Mouse (Mus musculus): Measurements from ENCODE around the gene Ccdc183. TPM values are rescaled to one million over a fixed set of nuclear protein-coding genes. Genes with fewer than 3 reads are reported as not detected.

Ccdc183 gene
- not detected in 2 replicates for total RNA-seq (2017)

DNA sequence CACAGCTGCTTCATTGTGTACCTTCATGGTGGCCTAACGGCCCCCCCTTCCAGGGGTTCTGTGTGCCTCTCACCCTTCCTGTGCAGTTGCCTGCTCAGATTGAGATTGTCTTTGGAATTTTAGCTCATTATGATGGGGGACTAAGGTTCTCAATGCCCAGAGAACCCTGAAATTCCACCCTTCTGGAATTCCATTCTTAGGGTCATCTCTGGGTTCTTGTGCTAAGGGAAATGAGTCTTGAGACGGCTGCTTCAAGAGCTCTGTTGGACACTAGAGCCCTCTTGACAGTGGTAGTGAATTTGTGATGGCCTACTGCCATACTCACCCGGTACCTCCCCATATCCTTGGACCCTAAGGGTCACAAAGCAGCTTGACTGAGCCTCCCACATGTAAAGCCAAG lies at the start of gene Ccdc183:
Ccdc183 (minus strand) TSS at position 101 of the 400 bp plus-strand sequence.
- ATAC-seq (replicated peaks; ENCODE audit: low read depth, poor library complexity, severe bottlenecking) = no peak

DNA sequence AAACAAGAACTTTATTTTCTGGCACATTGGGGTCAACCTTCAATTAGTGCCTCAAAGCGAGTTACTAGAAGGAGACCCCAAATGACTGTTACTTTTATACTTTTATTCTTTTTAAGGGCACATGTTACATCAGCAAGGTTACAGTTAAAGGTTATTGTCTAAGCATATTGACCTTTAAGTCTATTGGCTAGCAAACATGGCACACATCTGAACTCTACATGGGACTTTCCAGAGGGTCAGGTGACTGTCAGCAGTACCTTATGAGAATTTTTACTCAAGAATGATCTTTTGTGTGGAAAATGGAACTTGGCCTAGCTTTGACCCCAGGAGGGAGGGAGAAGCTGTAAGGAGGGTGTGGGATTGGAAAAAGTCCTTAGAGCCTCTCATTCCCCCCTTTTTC lies 49.0 kb upstream of the Ccdc183 start:
- ATAC-seq (replicated peaks; ENCODE audit: low read depth, poor library complexity, severe bottlenecking) = no peak

DNA sequence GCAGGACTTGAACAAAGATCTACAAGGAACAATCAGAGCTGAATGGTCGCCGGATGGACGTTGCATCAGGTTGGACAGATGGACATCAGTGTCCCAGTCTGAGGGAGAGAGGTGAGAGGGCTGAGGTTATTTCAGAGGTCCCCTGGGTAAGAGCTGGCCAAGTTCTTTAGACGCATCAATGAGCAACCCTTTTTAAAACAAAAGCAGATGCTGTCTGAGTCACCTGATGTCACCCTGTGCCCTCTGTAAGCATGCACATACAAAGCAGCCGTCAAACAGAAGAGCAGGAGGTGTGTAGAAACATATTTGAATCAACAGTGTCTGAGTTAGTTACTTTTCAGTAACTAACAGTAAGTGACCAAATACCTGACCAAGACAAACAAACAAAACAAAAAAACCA lies 46.6 kb upstream of the Ccdc183 start:
- ATAC-seq (replicated peaks; ENCODE audit: low read depth, poor library complexity, severe bottlenecking) = no peak

DNA sequence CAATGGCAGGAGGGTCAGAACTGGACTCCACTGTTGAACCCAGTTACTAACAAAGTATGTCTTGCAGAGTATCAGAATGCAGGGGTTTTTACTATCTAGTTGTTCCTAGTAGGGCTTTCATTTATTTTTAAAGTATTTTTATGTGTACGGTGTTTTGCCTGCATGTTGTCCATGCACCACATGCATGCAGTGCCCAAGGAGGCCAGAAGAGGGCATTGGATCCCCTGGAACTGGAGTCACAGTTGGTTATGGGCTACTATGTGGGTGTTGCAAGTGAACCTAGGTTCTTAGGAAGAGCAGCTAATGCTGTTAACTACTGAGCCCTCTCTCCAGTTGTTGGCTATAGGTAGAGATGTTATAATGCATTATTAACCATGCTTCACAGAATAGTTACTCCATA lies 46.0 kb upstream of the Ccdc183 start:
- peak; percentile 63 for ATAC-seq (replicated peaks; ENCODE audit: low read depth, poor library complexity, severe bottlenecking)

DNA sequence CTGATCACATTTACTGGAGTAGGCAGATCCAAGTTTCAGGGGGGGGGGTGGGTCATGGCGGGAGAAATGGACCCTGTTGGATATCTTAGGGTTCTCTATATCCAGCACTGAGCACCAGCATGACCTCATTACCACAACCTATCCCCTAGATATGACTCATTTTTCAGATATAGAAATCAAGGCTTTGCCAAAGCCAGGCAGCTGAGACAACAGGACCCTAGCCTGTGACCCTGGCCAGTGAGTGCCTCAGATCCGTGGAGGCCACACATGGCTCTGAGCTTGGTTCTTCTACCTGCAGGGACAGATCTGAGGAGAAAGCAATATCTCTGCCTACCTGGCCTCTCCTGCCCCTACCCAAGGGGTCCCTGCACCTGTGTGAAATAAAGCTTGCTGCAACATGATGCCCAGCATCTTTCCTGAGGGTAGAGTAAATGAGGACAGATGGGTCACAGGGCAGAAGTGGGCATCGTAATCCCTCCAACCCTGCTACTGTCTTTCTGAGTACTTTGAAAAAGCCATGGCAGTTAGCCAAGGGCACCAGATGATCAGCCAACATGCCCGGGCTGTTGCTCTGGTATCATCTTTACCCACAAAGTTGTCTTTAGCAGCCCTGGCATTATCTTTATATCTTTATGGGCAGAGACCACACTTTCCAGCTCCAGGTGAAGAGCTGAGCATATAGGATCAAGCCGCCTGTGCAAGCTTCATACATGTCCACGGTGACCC lies 43.9 kb upstream of the Ccdc183 start:
- no peak for ATAC-seq (replicated peaks; ENCODE audit: low read depth, poor library complexity, severe bottlenecking)

DNA sequence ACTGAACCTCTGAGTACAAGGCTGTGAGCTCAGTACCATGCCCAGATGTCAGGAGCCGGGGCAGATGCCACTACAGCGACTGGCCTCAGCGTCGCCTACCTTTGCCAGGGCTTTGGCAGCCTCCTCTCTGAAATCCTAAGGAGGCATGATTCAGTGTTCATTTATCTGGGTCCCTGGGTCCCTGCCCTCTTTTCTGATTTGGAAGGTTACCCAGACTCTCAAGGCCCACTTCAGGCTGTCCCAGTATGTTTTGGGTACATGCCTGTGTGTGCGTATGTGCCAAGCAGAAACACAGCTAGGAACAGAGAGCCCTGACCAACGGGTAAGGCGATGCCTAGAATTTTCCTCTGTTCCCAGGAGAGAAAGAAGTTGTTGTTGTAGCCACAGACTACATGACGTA lies 42.8 kb upstream of the Ccdc183 start:
- no peak for ATAC-seq (replicated peaks; ENCODE audit: low read depth, poor library complexity, severe bottlenecking)

DNA sequence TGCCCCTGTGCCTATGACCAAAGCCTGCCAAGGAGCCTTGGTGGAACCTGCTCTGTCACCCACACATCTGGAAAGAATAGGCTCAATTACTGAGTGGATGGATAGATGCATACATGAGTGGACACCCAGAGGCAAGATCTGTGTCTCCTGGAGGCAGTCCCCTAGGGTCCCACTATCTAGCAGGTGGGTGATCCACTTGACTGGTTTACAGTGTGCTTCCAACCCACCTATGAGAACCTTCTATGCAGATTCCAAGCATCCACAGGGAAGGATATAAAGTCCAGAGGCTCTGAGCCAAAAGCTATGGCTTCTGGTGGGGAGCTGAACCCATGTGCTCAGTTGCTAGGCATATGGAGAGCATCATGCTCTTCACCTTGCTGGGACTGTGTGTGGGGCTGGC lies 40.2 kb upstream of the Ccdc183 start, which contains the start of gene Lcn5:
Lcn5 (plus strand) TSS at position 301 of the 400 bp plus-strand sequence.
- no peak for ATAC-seq (replicated peaks; ENCODE audit: low read depth, poor library complexity, severe bottlenecking)

DNA sequence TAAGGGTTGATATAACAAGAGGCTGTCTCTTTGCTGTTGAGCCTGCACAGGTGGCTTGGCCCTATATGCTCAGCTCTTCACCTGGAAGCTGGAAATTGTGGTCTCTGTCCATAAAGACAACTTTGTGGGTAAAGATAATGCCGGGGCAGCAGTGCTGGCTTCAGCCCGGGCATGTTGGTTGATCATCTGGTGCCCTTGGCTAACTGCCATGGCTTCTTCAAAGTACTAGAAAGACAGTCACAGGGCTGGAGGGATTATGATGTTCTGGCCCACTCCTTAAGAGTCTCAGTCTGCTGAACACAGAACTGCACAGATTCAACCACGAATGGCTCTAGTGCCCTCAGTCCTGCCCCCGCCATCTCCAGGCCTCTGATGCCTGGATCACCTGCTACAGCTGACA lies 39.8 kb upstream of the Ccdc183 start:
- ATAC-seq (replicated peaks; ENCODE audit: low read depth, poor library complexity, severe bottlenecking) = no peak

DNA sequence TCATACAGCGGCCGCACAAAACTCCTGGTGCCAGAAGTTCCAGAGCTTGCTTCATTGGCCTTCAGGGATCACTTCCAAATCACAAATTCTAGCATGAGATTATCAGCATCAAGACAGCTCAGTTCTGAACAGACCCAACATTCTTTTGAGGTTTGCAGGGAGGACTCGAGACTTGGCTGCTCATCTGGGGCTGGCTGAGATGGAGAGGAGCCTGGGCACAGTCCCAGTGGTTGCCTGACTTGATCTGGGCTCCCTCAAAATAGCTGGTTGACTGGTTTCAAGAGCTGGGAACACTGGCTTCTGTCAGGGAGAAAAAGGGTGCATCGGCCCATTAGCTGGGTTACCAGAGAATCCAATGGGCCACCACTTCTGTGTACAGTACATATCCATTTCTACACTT lies 39.2 kb upstream of the Ccdc183 start:
- no peak for ATAC-seq (replicated peaks; ENCODE audit: low read depth, poor library complexity, severe bottlenecking)

DNA sequence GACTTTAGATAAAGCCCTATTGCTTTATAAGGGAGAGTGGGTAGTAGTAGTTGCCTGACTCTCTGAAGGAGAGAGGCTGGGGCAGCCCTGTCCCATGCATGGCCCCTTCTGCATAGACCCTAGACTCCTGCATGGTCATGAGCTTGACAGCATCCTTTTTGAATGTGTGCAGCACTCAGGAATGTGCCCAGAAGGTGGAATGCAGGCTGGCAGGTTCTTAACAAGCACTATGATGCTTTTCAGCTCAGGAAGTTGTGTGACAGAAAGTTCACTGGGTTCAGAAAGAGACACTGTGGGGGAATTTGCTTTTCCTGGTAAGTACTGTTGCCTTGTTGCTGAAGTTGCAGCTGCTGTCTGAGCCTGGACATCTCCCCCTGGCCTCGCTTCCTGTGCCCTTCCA lies 37.0 kb upstream of the Ccdc183 start:
- no peak for ATAC-seq (replicated peaks; ENCODE audit: low read depth, poor library complexity, severe bottlenecking)

DNA sequence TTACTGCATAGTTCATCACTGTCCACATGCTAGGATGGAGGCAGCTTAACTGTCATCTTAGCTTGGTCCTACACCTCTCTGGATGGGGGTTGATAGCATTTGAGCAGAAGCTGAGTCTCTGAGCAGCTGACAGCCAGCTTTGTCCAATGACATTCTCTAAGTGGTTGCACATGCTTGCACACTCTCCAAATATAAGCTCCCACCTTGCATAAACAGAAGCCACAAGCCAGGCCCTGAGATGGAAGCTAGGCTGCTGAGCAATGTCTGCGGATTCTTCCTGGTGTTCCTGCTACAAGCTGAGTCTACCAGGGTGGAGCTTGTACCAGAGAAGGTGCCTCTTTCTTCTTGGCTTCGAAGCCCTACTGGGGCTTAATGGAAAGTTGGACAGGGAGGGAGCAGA lies 35.4 kb upstream of the Ccdc183 start, which contains the start of gene Lcn8:
Lcn8 (plus strand) TSS at position 219 of the 400 bp plus-strand sequence.
- ATAC-seq (replicated peaks; ENCODE audit: low read depth, poor library complexity, severe bottlenecking) = no peak

DNA sequence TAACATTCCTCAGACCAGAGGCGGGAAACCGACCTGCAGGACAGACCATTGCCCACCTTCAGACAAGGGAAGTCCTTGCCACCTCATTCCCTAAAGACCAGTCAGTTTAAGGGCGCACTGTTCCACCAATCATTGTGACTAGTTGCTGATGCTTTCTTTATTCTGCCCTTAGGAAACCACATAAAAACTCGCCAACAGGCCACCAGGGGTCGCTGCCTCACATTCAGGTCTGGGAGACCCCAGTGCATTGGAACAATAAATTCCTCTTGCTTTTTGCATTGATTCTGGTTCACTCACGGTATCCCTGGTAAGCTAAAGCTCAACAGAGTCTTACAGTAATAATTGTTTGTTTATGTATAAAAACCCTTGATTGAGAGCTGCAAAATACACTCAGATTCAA lies 22.4 kb upstream of the Ccdc183 start:
- no peak for ATAC-seq (replicated peaks; ENCODE audit: low read depth, poor library complexity, severe bottlenecking)

DNA sequence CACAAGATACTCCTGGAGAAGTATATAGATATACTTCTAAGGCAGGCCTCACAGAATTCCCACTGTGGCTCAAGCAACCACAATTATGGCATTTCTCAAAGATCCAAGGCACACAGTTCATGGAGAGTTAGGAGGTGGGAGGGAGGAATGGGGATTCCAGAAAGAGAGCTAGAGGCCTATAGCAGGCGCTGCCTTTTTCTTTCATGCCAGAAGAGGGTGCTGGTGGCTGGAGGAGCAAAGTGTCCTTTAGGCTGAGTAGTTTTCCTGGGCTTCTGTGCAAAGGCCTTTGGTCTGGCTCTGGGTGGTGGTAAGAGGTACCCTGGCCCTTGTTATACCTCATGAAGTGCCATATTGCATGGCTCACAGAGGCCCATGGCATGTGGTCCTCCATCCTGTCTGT lies 16.6 kb upstream of the Ccdc183 start:
- ATAC-seq (replicated peaks; ENCODE audit: low read depth, poor library complexity, severe bottlenecking) = no peak

DNA sequence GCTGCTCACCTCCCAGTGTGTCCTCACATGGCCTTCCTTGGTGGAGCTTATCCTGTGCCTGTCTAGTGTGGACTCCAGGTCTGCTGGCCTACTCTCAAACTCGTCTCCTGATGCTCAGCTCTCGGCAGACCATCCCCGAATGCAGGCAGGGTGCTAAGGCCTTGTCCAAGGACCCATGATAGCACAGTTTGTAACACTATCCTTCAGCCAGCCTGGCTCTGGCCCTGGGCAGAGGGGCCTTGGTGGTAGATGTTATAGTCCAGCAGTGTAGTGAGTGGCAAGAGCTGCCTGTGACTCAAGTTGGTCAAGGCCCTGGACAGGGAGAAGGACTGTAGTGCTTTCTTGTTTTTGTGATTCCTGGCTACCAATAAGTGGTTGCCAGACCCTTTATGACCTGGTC lies 16.1 kb upstream of the Ccdc183 start:
- ATAC-seq (replicated peaks; ENCODE audit: low read depth, poor library complexity, severe bottlenecking) = no peak

DNA sequence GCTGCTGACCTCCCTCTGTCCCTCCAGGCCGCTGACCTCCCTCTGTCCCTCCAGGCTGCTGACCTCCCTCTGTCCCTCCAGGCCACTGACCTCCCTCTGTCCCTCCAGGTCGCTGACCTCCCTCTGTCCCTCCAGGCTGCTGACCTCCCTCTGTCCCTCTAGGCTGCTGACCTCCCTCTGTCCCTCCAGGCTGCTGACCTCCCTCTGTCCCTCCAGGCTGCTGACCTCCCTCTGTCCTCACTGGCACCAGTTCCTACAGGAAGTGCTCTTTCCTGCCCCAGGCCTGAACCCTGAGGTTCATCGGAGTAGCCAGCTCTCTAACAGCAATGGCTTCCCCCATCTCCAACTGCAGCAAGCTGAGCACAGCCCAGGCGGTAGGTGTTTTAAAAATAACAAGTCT lies 11.3 kb upstream of the Ccdc183 start:
- no peak for ATAC-seq (replicated peaks; ENCODE audit: low read depth, poor library complexity, severe bottlenecking)

DNA sequence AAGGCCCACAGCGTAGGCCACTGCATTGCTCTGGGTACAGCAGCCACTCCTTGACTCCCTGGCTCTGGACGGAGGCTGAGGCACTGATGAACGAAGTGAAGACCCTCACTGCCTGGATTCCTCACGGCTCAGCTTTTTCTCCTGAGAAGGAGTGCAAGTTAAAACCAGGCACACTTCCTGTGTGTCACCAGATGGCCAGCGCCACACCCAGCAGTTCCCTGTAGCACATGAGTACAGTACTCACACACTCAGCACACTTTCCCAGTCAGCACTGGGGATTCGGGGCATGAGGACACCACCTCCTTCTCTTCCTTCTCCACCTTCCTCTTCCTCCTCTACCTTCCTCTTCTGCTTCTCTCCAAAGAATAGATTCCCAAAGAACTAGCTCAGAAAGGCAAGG lies 10.3 kb upstream of the Ccdc183 start, which contains the start of gene Fcna:
Fcna (minus strand) TSS at position 220 of the 400 bp plus-strand sequence.
- ATAC-seq (replicated peaks; ENCODE audit: low read depth, poor library complexity, severe bottlenecking) = no peak

DNA sequence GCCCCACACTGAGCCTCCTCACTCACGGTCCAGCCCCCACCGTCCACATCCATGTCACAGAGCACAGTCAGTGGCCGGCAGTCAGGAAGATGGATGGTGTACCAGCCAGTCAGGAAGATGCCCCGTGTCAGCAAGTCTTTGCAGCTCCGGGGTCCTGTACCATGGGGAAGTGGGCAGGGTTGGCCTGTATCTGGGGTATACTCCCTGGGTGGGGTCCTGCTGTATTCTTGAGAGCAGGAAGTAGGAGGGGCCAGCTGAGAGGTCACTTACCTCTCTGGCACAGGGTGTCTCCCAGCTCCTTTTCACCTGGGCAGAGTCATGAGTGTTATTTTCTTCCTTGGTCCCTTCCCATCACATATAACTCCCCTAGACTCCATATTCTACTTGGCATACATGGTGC lies 8.5 kb upstream of the Ccdc183 start:
- ATAC-seq (replicated peaks; ENCODE audit: low read depth, poor library complexity, severe bottlenecking) = no peak

DNA sequence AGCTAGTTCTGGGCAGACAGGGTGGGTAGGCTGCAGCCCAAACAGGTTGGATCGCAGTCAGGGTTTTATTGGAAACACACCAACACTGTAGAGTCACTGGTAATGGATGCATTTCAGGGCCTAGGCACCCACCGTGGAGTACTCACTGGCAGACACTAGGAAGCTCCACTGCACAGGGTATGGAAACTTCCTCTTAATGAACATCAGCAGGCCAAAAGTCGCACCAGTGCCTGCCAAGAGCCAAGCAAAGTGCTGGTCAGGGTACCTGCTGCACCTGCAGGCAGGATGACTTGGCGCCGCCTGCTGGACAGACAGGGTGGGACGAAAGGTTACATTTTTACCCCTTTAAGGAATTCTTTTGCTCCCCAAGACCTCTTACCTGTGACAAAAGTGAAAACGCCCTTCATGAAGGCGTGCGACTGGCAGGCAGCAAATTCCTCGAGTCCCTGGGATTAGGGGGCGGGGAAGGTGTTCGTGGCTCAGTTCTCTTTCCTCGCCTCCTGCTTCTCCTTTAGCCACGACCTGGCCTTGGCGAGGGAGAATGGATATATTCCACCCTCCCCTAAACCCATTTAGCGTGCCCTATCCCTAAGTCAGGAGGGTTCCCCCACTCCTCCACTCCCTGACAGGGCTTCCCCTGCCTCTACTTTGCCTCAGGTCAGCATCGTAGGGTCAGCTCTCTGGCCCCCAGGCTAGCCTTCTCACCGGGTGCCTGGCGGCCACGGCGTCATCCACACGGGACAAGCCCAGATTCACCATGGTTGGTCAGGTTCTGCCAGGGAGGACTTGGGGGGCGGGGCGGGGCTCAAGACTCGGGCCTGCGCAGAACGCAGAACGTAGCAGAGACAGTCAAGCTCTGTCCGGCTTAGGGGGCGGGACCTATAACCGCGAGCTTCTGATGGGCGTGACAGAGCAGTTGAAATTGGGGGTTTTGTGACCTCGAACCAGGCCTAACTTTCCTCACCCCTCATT lies 4.0 kb upstream of the Ccdc183 start, which contains the start of gene Tmem141:
Tmem141 (minus strand) TSS at position 777 of the 972 bp plus-strand sequence.
- peak; percentile 78 for ATAC-seq (replicated peaks; ENCODE audit: low read depth, poor library complexity, severe bottlenecking)

DNA sequence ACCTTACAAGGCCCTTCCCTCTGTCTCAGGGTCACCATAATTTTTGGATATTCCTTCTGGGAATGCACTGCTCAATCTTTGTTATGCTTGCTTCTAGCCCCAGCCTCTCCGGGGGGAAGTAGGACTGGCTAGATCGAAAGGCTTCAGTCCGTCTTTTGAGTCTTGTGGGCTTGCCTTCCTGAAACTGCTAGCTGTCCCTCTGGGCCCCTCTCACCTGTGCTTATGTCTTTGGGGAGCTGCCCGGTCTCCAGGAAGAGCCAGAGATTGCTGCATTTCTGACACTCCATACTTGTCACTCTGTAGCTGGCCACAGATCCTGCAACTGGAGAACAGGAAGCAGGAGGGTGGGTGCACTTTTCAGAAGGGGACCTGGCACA lies 3.4 kb upstream of the Ccdc183 start:
- ATAC-seq (replicated peaks; ENCODE audit: low read depth, poor library complexity, severe bottlenecking) = no peak

DNA sequence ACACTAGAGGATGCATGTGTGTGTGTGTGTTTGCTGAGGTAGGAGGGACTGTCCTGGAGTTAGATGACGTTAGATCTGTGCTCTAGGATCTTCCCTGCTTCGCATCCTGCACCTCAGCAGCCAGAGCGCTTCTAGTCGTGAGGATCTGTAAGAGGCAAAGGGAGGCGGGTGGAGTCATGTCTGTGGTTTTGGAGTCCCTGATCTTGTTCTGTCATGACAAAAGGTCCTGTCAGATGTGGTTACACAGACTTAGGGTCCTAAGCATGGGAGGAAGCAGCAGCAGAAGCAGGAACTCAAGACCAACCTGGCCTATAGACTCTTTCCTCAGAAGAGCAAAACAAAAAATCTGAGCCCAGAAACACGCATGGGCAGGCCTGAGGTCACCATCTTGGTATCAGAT lies 2.9 kb upstream of the Ccdc183 start:
- ATAC-seq (replicated peaks; ENCODE audit: low read depth, poor library complexity, severe bottlenecking) = peak; percentile 53

DNA sequence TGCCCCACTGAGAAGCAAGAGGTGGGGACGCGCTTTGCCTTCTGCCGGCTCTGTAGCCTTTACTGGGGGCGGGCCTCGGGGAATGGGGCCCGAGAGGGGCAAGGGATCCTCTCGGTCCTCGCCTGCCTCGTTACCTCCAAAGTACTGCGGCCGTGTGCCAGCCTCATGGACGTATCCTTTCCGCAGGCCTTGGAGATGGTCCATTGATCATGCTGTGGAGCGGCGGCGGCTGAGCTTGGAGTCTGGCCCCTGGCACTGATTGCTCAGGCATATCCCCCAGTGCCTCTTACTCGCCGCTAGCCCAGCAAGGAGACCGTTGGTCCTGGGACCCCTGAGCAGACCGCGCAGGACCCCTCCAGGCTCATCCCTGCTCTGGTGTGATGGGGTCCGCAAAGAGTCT lies 1.1 kb downstream of the Ccdc183 start:
- no peak for ATAC-seq (replicated peaks; ENCODE audit: low read depth, poor library complexity, severe bottlenecking)

Measured in common myeloid progenitor, adult 5-6 weeks (primary cell).